Mouse (Mus musculus) adrenal gland, adult 2 months (tissue): ENCODE data around the gene Draxin. TPM values are rescaled to one million over a fixed set of nuclear protein-coding genes. Genes with fewer than 3 reads are reported as not detected.
"Not testable (repeated sequence)": the region's sequence is repeated elsewhere in the genome, so short reads cannot be mapped to it uniquely, and the experiment has no call there.

ENCODE experiments used
- DNase-seq: peaks from one replicate; pipeline ENCODE4 v3.0.0; 2021
- microRNA-seq, 2 experiments: library from miRNA; unstranded; fragments of <30 nt; microRNA quantifications; one replicate each; pipeline ENCODE4 v1.2.0; 2021
- polyA plus RNA-seq: library from polyadenylated mRNA; depleted of rRNA; stranded (reverse); fragments of >200 nt; gene quantifications from 2 replicates; pipeline ENCODE4 v1.2.3, GENCODE M21; 2012; rRNA removed
- total RNA-seq, 2 experiments: library from RNA; stranded (reverse); gene quantifications; 2 replicates each; pipeline ENCODE4 v1.2.3; 2021

Draxin gene
- total and polyA plus RNA-seq, 3 experiments = 0.07 to 0.14 (median 0.14) TPM

GRCm38 (mm10) chr4:148056246-148056645, 74.3 kb downstream of the Draxin start:
- no peak for DNase-seq

- no peak for DNase-seq
These were observed 75.4 kb downstream of the Draxin start for GRCm38 (mm10) chr4:148054961-148055695.

GRCm38 (mm10) chr4:148053417-148053920, 77.0 kb downstream of the Draxin start:
- DNase-seq = no peak

GRCm38 (mm10) chr4:148052976-148053375, 77.5 kb downstream of the Draxin start:
- DNase-seq = no peak

DNA sequence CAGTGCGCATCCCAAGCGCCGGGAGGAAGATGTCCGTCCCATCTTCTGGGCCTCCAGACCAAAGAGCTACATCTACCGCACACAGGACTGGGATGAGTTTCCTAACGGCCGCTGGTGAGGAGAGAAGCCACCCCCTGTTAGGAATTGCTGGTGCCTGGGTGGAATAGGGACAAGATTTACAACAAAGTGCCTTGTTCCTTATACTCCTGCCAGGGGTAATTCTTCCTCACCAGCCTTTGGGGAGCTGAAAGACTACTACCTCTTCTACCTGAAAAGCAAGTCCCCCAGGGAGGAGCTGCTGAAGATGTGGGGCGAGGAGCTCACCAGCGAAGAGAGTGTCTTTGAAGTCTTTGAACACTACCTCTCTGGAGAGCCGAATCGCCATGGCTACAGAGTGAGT, 78.6 kb downstream of the Draxin start:
- no peak for DNase-seq

- DNase-seq = no peak
These were observed 79.3 kb downstream of the Draxin start for GRCm38 (mm10) chr4:148051046-148051776.

GRCm38 (mm10) chr4:148050396-148050914, 80.0 kb downstream of the Draxin start:
- DNase-seq = not testable (repeated sequence)

Small RNA genes within 50 kb of the gene (microRNA-seq; reads per million reads assigned to microRNA genes)
- gene Mir7022 = 0 reads per million in 2 experiments

Other genes starting within 250 kb of the Draxin start
- 100 to 1,000 TPM; 164 to 221 TPM for gene Mfn2, start 226.0 kb downstream of the Draxin start, total RNA-seq
- 77.6 and 98.7 TPM in 2 replicates for gene Mfn2, start 226.0 kb downstream of the Draxin start, polyA plus RNA-seq
- gene Plod1, start 193.9 kb downstream of the Draxin start, total RNA-seq = 10 to 100 TPM; 36.4 to 44.0 TPM
- gene Plod1, start 193.9 kb downstream of the Draxin start, polyA plus RNA-seq = 36.1 and 46.5 TPM in 2 replicates
- 10 to 100 TPM; 44.4 TPM for gene 2510039O18Rik, start 189.8 kb downstream of the Draxin start, total RNA-seq
- gene 2510039O18Rik, start 189.8 kb downstream of the Draxin start, polyA plus RNA-seq = 119 and 120 TPM in 2 replicates
- 1 to 10 TPM in 1 of 2 experiments, not detected in 1; 9.8 TPM for gene Nppb, start 144.9 kb downstream of the Draxin start, total RNA-seq
- not detected in 2 replicates for gene Nppb, start 144.9 kb downstream of the Draxin start, polyA plus RNA-seq
- gene Nppa, start 130.0 kb downstream of the Draxin start, total RNA-seq = not detected
- not detected in 2 replicates for gene Nppa, start 130.0 kb downstream of the Draxin start, polyA plus RNA-seq
- gene Clcn6, start 91.9 kb downstream of the Draxin start, total RNA-seq = 10 to 100 TPM; 10.4 to 12.2 TPM
- 6.5 and 8.6 TPM in 2 replicates for gene Clcn6, start 91.9 kb downstream of the Draxin start, polyA plus RNA-seq
- gene Mthfr, start 91.6 kb downstream of the Draxin start, total RNA-seq = 10 to 100 TPM; 29.2 to 39.3 TPM
- gene Mthfr, start 91.6 kb downstream of the Draxin start, polyA plus RNA-seq = 30.2 and 38.2 TPM in 2 replicates
- gene Agtrap, start 42.7 kb downstream of the Draxin start, total RNA-seq = 10 to 100 TPM; 75.4 to 97.8 TPM
- gene Agtrap, start 42.7 kb downstream of the Draxin start, polyA plus RNA-seq = 135 and 174 TPM in 2 replicates
- gene Mad2l2, start 314 bp downstream of the Draxin start, total RNA-seq = 10 to 100 TPM; 23.4 to 27.3 TPM
- 30.9 and 36.7 TPM in 2 replicates for gene Mad2l2, start 314 bp downstream of the Draxin start, polyA plus RNA-seq
- 10 to 100 TPM; 45.8 to 66.9 TPM for gene Fbxo6, start 21.4 kb upstream of the Draxin start, total RNA-seq
- gene Fbxo6, start 21.4 kb upstream of the Draxin start, polyA plus RNA-seq = 102 and 123 TPM in 2 replicates
- gene Fbxo44, start 29.8 kb upstream of the Draxin start, total RNA-seq = 10 to 100 TPM; 11.4 to 16.3 TPM
- gene Fbxo44, start 29.8 kb upstream of the Draxin start, polyA plus RNA-seq = 20.4 and 26.5 TPM in 2 replicates
- gene Fbxo2, start 29.9 kb upstream of the Draxin start, total RNA-seq = 1 to 10 TPM; 3.6 to 9.5 TPM
- gene Fbxo2, start 29.9 kb upstream of the Draxin start, polyA plus RNA-seq = 2.5 and 5.9 TPM in 2 replicates
- gene Disp3, start 157.3 kb upstream of the Draxin start, total RNA-seq = under 1 TPM; 0.24 to 0.55 TPM
- 0.59 and 1.0 TPM in 2 replicates for gene Disp3, start 157.3 kb upstream of the Draxin start, polyA plus RNA-seq